Mouse (Mus musculus) limb, embryonic 11.5 days (tissue): Measurements from ENCODE around the gene Dnaja4. TPM values are rescaled to one million over a fixed set of nuclear protein-coding genes. Genes with fewer than 3 reads are reported as not detected.
"Not testable (repeated sequence)": the region's sequence is repeated elsewhere in the genome, so short reads cannot be mapped to it uniquely, and the experiment has no call there.

ENCODE experiments used
- ATAC-seq: fragments of 200-750 bp; cut with Nextera tagmentation; 2 replicates; pipeline ENCODE4 v1.8.0; 2017; ENCODE audit warnings: low read depth; ENCODE audit not compliant: insufficient number of reproducible peaks, low FRiP score, low TSS enrichment
- DNase-seq: peaks from one replicate; pipeline ENCODE4 v3.0.0-alpha.2; 2015; ENCODE audit warnings: low spot score
- H3K27ac ChIP-seq: fragments of 300-500 bp; sonication (generic); replicated peaks from 2 replicates; pipeline ENCODE4 v1.5.1; 2014; ENCODE audit warnings: low read depth, mild to moderate bottlenecking, low read length
- H3K27me3 ChIP-seq: fragments of 300-500 bp; sonication (generic); 2 replicates; pipeline ENCODE4 v1.6.1; 2014; ENCODE audit warnings: mild to moderate bottlenecking, low read length, mixed read lengths; ENCODE audit not compliant: control insufficient read depth, insufficient read depth
- H3K36me3 ChIP-seq: fragments of 300-500 bp; sonication (generic); 2 replicates; pipeline ENCODE4 v1.6.1; 2014; ENCODE audit warnings: mild to moderate bottlenecking, low read length, moderate library complexity, mixed read lengths; ENCODE audit not compliant: control insufficient read depth, insufficient read depth
- H3K4me1 ChIP-seq: fragments of 300-500 bp; sonication (generic); 2 replicates; pipeline ENCODE4 v1.6.1; 2014; ENCODE audit warnings: low read length, mixed read lengths; ENCODE audit not compliant: control insufficient read depth, insufficient read depth
- H3K4me2 ChIP-seq: fragments of 300-500 bp; sonication (generic); 2 replicates; pipeline ENCODE4 v1.6.1; 2014; ENCODE audit warnings: low read depth, mild to moderate bottlenecking, moderate library complexity; ENCODE audit not compliant: severe bottlenecking
- H3K4me3 ChIP-seq: fragments of 300-500 bp; sonication (generic); 2 replicates; pipeline ENCODE4 v1.5.1; 2014; ENCODE audit warnings: low read depth, low read length
- H3K9ac ChIP-seq: fragments of 300-500 bp; sonication (generic); 2 replicates; pipeline ENCODE4 v1.6.1; 2014; ENCODE audit warnings: mild to moderate bottlenecking, low read length
- H3K9me3 ChIP-seq: fragments of 300-500 bp; sonication (generic); 2 replicates; pipeline ENCODE4 v1.6.1; 2016; ENCODE audit warnings: low read length; ENCODE audit not compliant: control insufficient read depth
- WGBS: fragments of 180-500 bp; shearing (Covaris S2); extraction: QIAGEN DNeasy Blood & Tissue Kit; methylation state at CpG from one replicate; pipeline ENCODE4 v1.1.7; 2014; 5-methylcytosine and 5-hydroxymethylcytosine counted together
- polyA plus RNA-seq: library from polyadenylated mRNA; unstranded; fragments of >200 nt; fragmentation: Nextera tagmentation; extraction: Ambion mirVana; gene quantifications from 2 replicates; pipeline ENCODE4 v1.2.1, GENCODE M21; 2014

The Dnaja4 gene
- polyA plus RNA-seq, 1 experiment from 2014 or later = 3.6 TPM

DNA sequence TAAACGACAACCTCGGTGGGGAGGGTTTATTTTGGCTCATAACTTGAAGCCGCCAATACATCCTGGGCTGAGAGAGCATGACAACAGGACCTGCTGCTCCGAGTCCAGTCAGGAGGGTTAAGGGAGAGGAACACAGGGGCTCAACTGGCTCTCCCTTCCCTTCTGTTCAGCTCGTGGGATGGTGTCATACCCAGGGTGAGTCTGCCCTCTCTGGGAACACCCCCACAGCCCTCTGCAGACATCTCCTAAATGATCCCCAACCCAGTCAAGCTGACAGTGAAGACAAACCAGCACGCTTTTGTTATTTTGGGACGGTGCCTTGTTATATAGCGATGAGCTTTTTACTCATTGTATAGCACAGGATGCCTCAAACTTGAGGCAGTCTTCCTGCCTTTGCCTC is 9.2 kb upstream of the Dnaja4 start:
- 79% methylated on average over 8 of the region's 8 CpGs for WGBS
- H3K9me3 ChIP-seq = no peaks in the 10 kb centered on the region
- no peak overlapping the region for H3K9ac ChIP-seq
- H3K27ac ChIP-seq = no peak overlapping the region
- no peaks in the 10 kb centered on the region for H3K27me3 ChIP-seq
- DNase-seq (no peak), ATAC-seq (no peak)
- H3K36me3 ChIP-seq = no peaks in the 10 kb centered on the region
- H3K4me2 ChIP-seq = no peak overlapping the region
- H3K4me1 ChIP-seq = no peaks in the 10 kb centered on the region
- H3K4me3 ChIP-seq = no peak overlapping the region

DNA sequence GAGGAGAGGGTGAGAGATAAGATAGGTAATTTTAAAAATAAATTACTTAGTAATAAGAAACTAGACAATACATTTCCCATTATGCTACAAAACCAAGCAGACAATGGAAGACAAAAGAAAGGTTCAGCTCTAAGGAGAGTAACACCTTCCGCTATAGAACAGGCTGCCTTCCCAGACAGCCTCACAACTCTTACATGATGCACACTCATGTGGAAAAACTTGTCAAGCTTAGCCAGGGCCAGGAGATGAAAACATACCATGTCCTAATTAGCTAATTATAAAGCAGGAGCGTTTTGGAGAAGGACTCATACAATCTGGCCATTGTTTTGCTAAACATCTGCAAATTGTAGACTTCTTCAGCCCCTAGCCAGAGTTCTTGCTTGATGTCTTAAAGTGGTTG is 8.0 kb upstream of the Dnaja4 start:
- not testable (repeated sequence) for H3K9ac ChIP-seq, DNase-seq, H3K4me2 ChIP-seq, H3K36me3 ChIP-seq, H3K27me3 ChIP-seq, ATAC-seq, H3K27ac ChIP-seq, H3K9me3 ChIP-seq, H3K4me1 ChIP-seq, H3K4me3 ChIP-seq
- WGBS = 71% methylated on average over 2 of the region's 2 CpGs

DNA sequence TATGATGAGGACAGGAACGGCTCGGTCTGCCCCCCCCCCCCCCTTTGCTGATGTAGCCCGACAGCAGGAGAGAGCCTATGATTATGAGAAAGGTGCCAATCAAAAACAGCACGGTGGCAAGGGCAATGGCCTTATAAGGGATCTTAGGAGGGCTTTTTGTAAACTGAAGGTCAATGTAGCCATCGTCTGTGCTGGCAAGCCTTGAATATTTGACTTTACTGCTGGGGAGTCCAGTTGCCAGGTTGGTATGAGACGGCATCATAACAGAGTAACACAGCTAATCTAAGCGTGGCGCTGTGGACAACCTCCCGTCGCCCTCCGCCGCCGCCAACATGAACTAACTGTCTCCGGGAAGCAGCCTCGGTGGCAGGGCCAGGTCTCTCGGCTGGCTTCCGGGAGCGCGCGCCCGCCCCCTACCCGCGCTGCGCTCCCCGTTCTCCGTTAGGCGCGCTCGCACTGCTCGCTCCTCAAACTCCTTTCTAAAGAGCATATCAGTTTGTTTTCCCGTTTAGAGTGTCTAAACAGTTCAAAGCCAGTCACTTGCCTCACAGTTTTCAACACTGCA is 7.3 kb upstream of the Dnaja4 start:
- not testable (repeated sequence) for ATAC-seq, H3K36me3 ChIP-seq, H3K27me3 ChIP-seq, H3K27ac ChIP-seq, H3K4me1 ChIP-seq, H3K9me3 ChIP-seq
- peak overlapping the region; percentile 27; the same call in 1 of the 2 replicates for H3K9ac ChIP-seq
- H3K4me2 ChIP-seq = peak overlapping the region; percentile 51
- peak; percentile 52 for DNase-seq
- WGBS = 3% methylated on average over 30 of the region's 31 CpGs
- H3K4me3 ChIP-seq = peak overlapping the region; percentile 19

DNA sequence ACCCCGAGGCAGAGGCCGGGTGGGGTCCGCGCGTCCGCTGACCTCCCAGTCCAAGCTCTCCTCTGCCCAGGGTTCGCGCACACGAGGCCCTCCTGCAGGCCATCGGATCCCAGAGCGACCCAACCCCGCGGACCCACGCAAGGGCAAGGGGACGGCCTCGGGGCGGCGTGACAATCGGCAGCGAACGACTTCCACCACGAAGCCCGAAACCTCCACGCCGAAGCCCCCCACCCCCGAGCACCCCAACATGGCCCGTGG is 343 bp downstream of the Dnaja4 start:
- 12% methylated on average over 27 of the region's 27 CpGs for WGBS
- ATAC-seq = 0 out of 2 replicates have a peak, but pooled peaks have one; percentile 40

DNA sequence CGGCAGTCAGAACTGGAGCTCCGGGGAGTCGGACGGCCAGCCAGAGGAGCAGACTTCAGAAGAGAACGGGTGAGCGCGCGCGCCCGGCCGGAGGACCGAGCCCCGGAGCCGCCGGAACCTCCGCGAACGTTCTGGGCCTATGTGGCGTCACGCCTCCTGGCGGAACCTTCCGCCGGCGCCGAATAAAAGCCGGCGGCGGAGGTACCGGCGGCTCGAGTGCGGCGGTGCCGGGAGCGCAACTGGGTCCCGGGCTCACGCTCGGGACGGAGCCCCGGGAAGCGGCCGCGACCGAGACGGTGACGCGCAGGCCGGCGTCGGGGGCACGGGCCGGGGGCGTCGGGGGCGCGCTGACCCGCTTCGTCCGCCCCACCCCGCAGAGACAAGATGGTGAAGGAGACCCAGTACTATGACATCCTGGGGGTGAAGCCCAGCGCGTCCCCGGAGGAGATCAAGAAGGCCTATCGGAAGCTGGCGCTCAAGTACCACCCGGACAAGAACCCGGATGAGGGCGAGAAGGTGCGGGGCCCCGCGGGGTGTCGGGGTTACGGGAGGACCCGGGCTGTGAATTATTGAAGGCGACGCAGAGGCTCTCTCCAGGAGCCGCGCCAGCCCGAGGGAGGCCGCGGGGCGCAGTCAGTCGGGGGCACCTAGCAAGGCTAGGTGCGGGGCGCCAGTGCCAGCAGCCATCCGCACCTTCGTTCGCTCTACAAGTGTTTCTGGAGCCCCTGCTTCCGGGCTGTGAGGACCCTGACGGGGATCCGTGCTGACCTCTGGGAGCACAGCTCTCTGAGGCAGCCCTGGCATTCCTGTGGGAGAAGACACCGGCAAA is 886 bp downstream of the Dnaja4 start:
- Histone ChIP-seq H3K27me3 (peaks cover 21% of the 10 kb centered on the region), H3K27ac (no peak overlapping the region), H3K4me1 (no peaks in the 10 kb centered on the region; the same call in 1 of the 2 replicates), H3K4me2 (peak overlapping the region; percentile 83), H3K36me3 (no peaks in the 10 kb centered on the region), H3K9me3 (no peaks in the 10 kb centered on the region), H3K9ac (peak overlapping the region; percentile 73), H3K4me3 (peak overlapping the region; percentile 58)
- DNase-seq (peak; percentile 71), ATAC-seq (peak; percentile 61; the same call in 1 of the 2 replicates)
- WGBS = under 1% methylated on average over 92 of the region's 92 CpGs

More for the DNA sequence above, 343 bp downstream of the Dnaja4 start:
- Histone ChIP-seq H3K27ac (no peak overlapping the region), H3K4me3 (peak overlapping the region; percentile 58), H3K27me3 (peaks cover 21% of the 10 kb centered on the region), H3K9ac (peak overlapping the region; percentile 73), H3K9me3 (no peaks in the 10 kb centered on the region), H3K4me1 (no peaks in the 10 kb centered on the region; the same call in 1 of the 2 replicates), H3K4me2 (peak overlapping the region; percentile 83), H3K36me3 (no peaks in the 10 kb centered on the region)
- no peak for DNase-seq

DNA sequence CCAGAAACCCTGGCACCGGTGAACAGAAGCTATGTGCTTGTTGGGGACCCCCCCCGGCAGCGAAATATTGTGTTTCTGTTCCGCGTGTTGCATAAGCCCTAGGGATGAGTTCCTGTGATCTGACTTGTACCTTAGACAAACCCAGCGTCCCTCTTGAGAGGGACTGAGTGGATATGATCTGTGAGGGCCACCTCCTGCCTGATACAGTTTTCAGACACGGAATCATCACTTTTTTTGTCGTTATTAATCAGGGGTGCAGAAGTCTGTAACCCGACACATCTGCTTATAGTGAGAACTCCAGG is 1.5 kb downstream of the Dnaja4 start:
- WGBS = 23% methylated on average over 9 of the region's 9 CpGs
- DNase-seq (no peak), ATAC-seq (no peak)
- Histone ChIP-seq H3K36me3 (no peaks in the 10 kb centered on the region), H3K27me3 (peaks cover 21% of the 10 kb centered on the region), H3K4me3 (peak overlapping the region; percentile 58), H3K9ac (peak overlapping the region; percentile 73), H3K9me3 (no peaks in the 10 kb centered on the region), H3K4me1 (no peaks in the 10 kb centered on the region; the same call in 1 of the 2 replicates), H3K4me2 (peak overlapping the region; percentile 83), H3K27ac (no peak overlapping the region)

DNA sequence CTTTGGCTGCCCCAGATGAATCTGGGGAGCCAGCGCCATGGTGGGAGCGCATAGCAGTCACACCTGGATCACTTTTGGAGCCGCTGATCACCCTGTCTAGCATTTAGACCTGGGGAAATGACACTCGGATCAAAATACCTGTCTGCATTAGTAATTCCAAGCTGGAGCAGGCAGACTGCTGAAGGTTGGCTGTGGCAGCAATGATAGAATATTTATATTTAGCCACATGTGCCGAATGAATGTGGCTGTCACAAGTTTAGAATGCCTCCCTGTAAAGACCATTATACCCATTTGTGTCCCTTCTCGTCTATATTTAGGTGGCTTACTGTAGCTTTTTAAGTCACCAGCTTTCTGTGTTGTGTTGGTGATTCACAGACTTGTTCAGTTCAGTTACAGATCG is 2.1 kb downstream of the Dnaja4 start:
- Histone ChIP-seq H3K4me1 (no peaks in the 10 kb centered on the region; the same call in 1 of the 2 replicates), H3K27me3 (peaks cover 21% of the 10 kb centered on the region), H3K27ac (no peak overlapping the region), H3K36me3 (no peaks in the 10 kb centered on the region), H3K4me3 (no peak overlapping the region), H3K9me3 (no peaks in the 10 kb centered on the region), H3K4me2 (no peak overlapping the region), H3K9ac (no peak overlapping the region)
- DNase-seq (no peak), ATAC-seq (no peak)
- 76% methylated on average over 7 of the region's 7 CpGs for WGBS

DNA sequence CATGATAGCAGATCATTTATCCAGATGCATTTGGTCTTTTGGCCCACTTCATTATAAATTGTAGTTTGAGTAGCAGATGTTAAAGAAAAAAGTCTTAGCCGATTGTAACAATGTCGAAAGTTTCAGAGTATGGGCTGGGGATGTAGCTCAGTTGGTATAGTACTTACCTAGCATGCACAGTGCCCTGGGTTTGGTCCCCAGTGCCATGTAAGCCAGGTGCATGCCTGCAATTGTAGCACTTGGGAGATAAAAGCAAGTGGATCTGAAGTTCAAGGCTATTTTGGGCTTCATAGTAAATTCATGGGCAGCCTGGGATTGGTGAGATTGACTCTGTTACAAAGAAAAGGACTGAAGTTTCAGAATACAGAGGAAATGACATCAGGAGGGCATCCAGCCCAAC is 3.9 kb downstream of the Dnaja4 start:
- H3K9ac ChIP-seq = no peak overlapping the region
- no peak overlapping the region for H3K4me2 ChIP-seq
- ATAC-seq = no peak
- H3K4me1 ChIP-seq = no peaks in the 10 kb centered on the region; the same call in 1 of the 2 replicates
- H3K27me3 ChIP-seq = peaks cover 21% of the 10 kb centered on the region
- H3K4me3 ChIP-seq = no peak overlapping the region
- H3K9me3 ChIP-seq = no peaks in the 10 kb centered on the region
- H3K36me3 ChIP-seq = no peaks in the 10 kb centered on the region
- WGBS = 81% methylated on average over 2 of the region's 2 CpGs
- no peak overlapping the region for H3K27ac ChIP-seq
- DNase-seq = no peak
